Mouse (Mus musculus) heart, embryonic 12.5 days (tissue): ENCODE results near the gene Pstpip1. TPM values are rescaled to one million over a fixed set of nuclear protein-coding genes. Genes with fewer than 3 reads are reported as not detected.

ENCODE experiments used
- ATAC-seq: fragments of 200-750 bp; cut with Nextera tagmentation; 2 replicates; pipeline ENCODE4 v1.8.0; 2017; ENCODE audit warnings: moderate TSS enrichment, moderate library complexity; ENCODE audit not compliant: insufficient number of reproducible peaks, low FRiP score
- H3K27ac ChIP-seq: fragments of 300-500 bp; sonication (generic); 2 replicates; pipeline ENCODE4 v1.5.1; 2016; ENCODE audit warnings: mild to moderate bottlenecking, moderate library complexity; ENCODE audit not compliant: poor library complexity, severe bottlenecking
- H3K27me3 ChIP-seq: fragments of 300-500 bp; sonication (generic); replicated peaks from 2 replicates; pipeline ENCODE4 v1.6.1; 2016; ENCODE audit warnings: mild to moderate bottlenecking, moderate library complexity
- H3K36me3 ChIP-seq: fragments of 300-500 bp; sonication (generic); 2 replicates; pipeline ENCODE4 v1.6.1; 2016; ENCODE audit warnings: mild to moderate bottlenecking, moderate library complexity
- H3K4me1 ChIP-seq: fragments of 300-500 bp; sonication (generic); replicated peaks from 2 replicates; pipeline ENCODE4 v1.6.1; 2016; ENCODE audit warnings: mild to moderate bottlenecking
- H3K4me2 ChIP-seq: fragments of 300-500 bp; sonication (generic); 2 replicates; pipeline ENCODE4 v1.6.1; 2016; ENCODE audit warnings: mild to moderate bottlenecking, moderate library complexity
- H3K4me3 ChIP-seq: fragments of 300-500 bp; sonication (generic); 2 replicates; pipeline ENCODE4 v1.5.1; 2016; ENCODE audit warnings: mild to moderate bottlenecking
- H3K9ac ChIP-seq: fragments of 300-500 bp; sonication (generic); 2 replicates; pipeline ENCODE4 v1.6.1; 2016; ENCODE audit warnings: mild to moderate bottlenecking, moderate library complexity
- H3K9me3 ChIP-seq: fragments of 300-500 bp; sonication (generic); replicated peaks from 2 replicates; pipeline ENCODE4 v1.6.1; 2016; ENCODE audit warnings: mild to moderate bottlenecking, moderate library complexity
- WGBS: fragments of 180-500 bp; shearing (Covaris S2); methylation state at CpG from one replicate; pipeline ENCODE4 v1.1.7; 2016; 5-methylcytosine and 5-hydroxymethylcytosine counted together
- polyA plus RNA-seq: library from polyadenylated mRNA; unstranded; fragments of >200 nt; fragmentation: Nextera tagmentation; extraction: Ambion mirVana; gene quantifications from 2 replicates; pipeline ENCODE4 v1.2.1, GENCODE M21; 2016

The Pstpip1 gene
- polyA plus RNA-seq, 1 experiment from 2014 or later = 0.60 TPM

- peak overlapping the region; percentile 67 for H3K27ac ChIP-seq
- no peak overlapping the region for H3K9ac ChIP-seq
- H3K4me1 ChIP-seq = peaks cover 19% of the 10 kb centered on the region
- 8% methylated on average over 4 of the region's 4 CpGs for WGBS
- no peaks in the 10 kb centered on the region for H3K27me3 ChIP-seq
- no peak overlapping the region for H3K4me2 ChIP-seq
- ATAC-seq = peak; percentile 63
- peaks cover 13% of the 10 kb centered on the region; the same call in 1 of the 2 replicates for H3K36me3 ChIP-seq
- H3K4me3 ChIP-seq = no peak overlapping the region
- no peaks in the 10 kb centered on the region for H3K9me3 ChIP-seq
These were observed 14.5 kb upstream of the Pstpip1 start for GRCm38 (mm10) chr9:56075264-56075663.

- H3K36me3 ChIP-seq = peaks cover 10% of the 10 kb centered on the region; the same call in 1 of the 2 replicates
- H3K9me3 ChIP-seq = no peaks in the 10 kb centered on the region
- no peaks in the 10 kb centered on the region for H3K27me3 ChIP-seq
- H3K4me2 ChIP-seq = no peak overlapping the region
- H3K9ac ChIP-seq = 0 out of 2 replicates have a peak overlapping the region, but pooled peaks have one; percentile 23
- peaks cover 19% of the 10 kb centered on the region for H3K4me1 ChIP-seq
- WGBS = 45% methylated on average over 7 of the region's 7 CpGs
- ATAC-seq = peak; percentile 29; the same call in 1 of the 2 replicates
- no peak overlapping the region for H3K4me3 ChIP-seq
- peak overlapping the region; percentile 67 for H3K27ac ChIP-seq
These were observed 13.7 kb upstream of the Pstpip1 start for GRCm38 (mm10) chr9:56075901-56076620.

- no peaks in the 10 kb centered on the region for H3K9me3 ChIP-seq
- peaks cover 19% of the 10 kb centered on the region for H3K4me1 ChIP-seq
- no peak overlapping the region for H3K4me2 ChIP-seq
- H3K9ac ChIP-seq = no peak overlapping the region
- H3K27me3 ChIP-seq = no peaks in the 10 kb centered on the region
- H3K36me3 ChIP-seq = 0 out of 2 replicates have a peak, but pooled peaks cover 4% of the 10 kb centered on the region
- ATAC-seq = no peak
- no peak overlapping the region for H3K27ac ChIP-seq
- 29% methylated on average over 5 of the region's 5 CpGs for WGBS
- H3K4me3 ChIP-seq = no peak overlapping the region
These were observed 10.2 kb upstream of the Pstpip1 start for GRCm38 (mm10) chr9:56079587-56079986.

- peaks cover 20% of the 10 kb centered on the region for H3K4me1 ChIP-seq
- no peak overlapping the region for H3K9ac ChIP-seq
- no peaks in the 10 kb centered on the region for H3K9me3 ChIP-seq
- 73% methylated on average over 5 of the region's 5 CpGs for WGBS
- H3K4me2 ChIP-seq = no peak overlapping the region
- no peaks in the 10 kb centered on the region for H3K27me3 ChIP-seq
- H3K4me3 ChIP-seq = no peak overlapping the region
- H3K36me3 ChIP-seq = no peaks in the 10 kb centered on the region
- H3K27ac ChIP-seq = no peak overlapping the region
- no peak for ATAC-seq
These were observed 3.2 kb upstream of the Pstpip1 start for GRCm38 (mm10) chr9:56086524-56086923.

GRCm38 (mm10) chr9:56090546-56091225 is 924 bp downstream of the Pstpip1 start:
- WGBS = 72% methylated on average over 5 of the region's 5 CpGs
- Histone ChIP-seq H3K4me3 (no peak overlapping the region), H3K27me3 (no peaks in the 10 kb centered on the region), H3K36me3 (no peaks in the 10 kb centered on the region), H3K4me2 (peak overlapping the region; percentile 54), H3K27ac (no peak overlapping the region), H3K9me3 (no peaks in the 10 kb centered on the region), H3K4me1 (peaks cover 20% of the 10 kb centered on the region), H3K9ac (0 out of 2 replicates have a peak overlapping the region, but pooled peaks have one; percentile 47)
- ATAC-seq = no peak

- WGBS = 43% methylated on average over 2 of the region's 2 CpGs
- H3K9ac ChIP-seq = no peak overlapping the region
- no peaks in the 10 kb centered on the region for H3K9me3 ChIP-seq
- H3K4me2 ChIP-seq = no peak overlapping the region
- H3K36me3 ChIP-seq = no peaks in the 10 kb centered on the region
- H3K4me1 ChIP-seq = peaks cover 20% of the 10 kb centered on the region
- no peak for ATAC-seq
- H3K27me3 ChIP-seq = no peaks in the 10 kb centered on the region
- H3K27ac ChIP-seq = no peak overlapping the region
- H3K4me3 ChIP-seq = no peak overlapping the region
These were observed 2.3 kb downstream of the Pstpip1 start for GRCm38 (mm10) chr9:56092102-56092501.

GRCm38 (mm10) chr9:56097584-56098298 is 8.0 kb downstream of the Pstpip1 start:
- WGBS = 72% methylated on average over 4 of the region's 4 CpGs
- H3K27ac ChIP-seq = no peak overlapping the region
- H3K27me3 ChIP-seq = no peaks in the 10 kb centered on the region
- H3K4me1 ChIP-seq = no peaks in the 10 kb centered on the region
- H3K9me3 ChIP-seq = no peaks in the 10 kb centered on the region
- no peaks in the 10 kb centered on the region for H3K36me3 ChIP-seq
- no peak overlapping the region for H3K4me2 ChIP-seq
- no peak for ATAC-seq
- H3K4me3 ChIP-seq = no peak overlapping the region
- no peak overlapping the region for H3K9ac ChIP-seq

- Histone ChIP-seq H3K4me2 (no peak overlapping the region), H3K4me3 (no peak overlapping the region), H3K27me3 (no peaks in the 10 kb centered on the region), H3K4me1 (no peaks in the 10 kb centered on the region), H3K9me3 (no peaks in the 10 kb centered on the region), H3K27ac (no peak overlapping the region), H3K9ac (no peak overlapping the region), H3K36me3 (no peaks in the 10 kb centered on the region)
- WGBS = 72% methylated on average over 7 of the region's 7 CpGs
- no peak for ATAC-seq
These were observed 10.3 kb downstream of the Pstpip1 start for GRCm38 (mm10) chr9:56100041-56100522.

GRCm38 (mm10) chr9:56101022-56101421 is 11.3 kb downstream of the Pstpip1 start:
- no peak overlapping the region for H3K9ac ChIP-seq
- WGBS = 51% methylated on average over 4 of the region's 4 CpGs

GRCm38 (mm10) chr9:56104921-56105320 is 15.2 kb downstream of the Pstpip1 start:
- Histone ChIP-seq H3K9ac (no peak overlapping the region), H3K4me2 (no peak overlapping the region), H3K4me1 (peaks cover 15% of the 10 kb centered on the region), H3K27me3 (no peaks in the 10 kb centered on the region), H3K36me3 (no peaks in the 10 kb centered on the region), H3K27ac (no peak overlapping the region), H3K4me3 (no peak overlapping the region), H3K9me3 (no peaks in the 10 kb centered on the region)
- ATAC-seq = no peak
- WGBS = 73% methylated on average over 7 of the region's 7 CpGs

More at GRCm38 (mm10) chr9:56101022-56101421, 11.3 kb downstream of the Pstpip1 start:
- H3K27me3 ChIP-seq = no peaks in the 10 kb centered on the region
- H3K9me3 ChIP-seq = no peaks in the 10 kb centered on the region
- H3K4me1 ChIP-seq = no peaks in the 10 kb centered on the region
- H3K36me3 ChIP-seq = no peaks in the 10 kb centered on the region
- H3K4me3 ChIP-seq = no peak overlapping the region
- H3K27ac ChIP-seq = no peak overlapping the region
- H3K4me2 ChIP-seq = no peak overlapping the region
- ATAC-seq = no peak
